Mouse (Mus musculus) mature B cell (primary cell): ENCODE measurements around the gene Lypd6.

ENCODE experiments used
- in situ Hi-C: fragments of 300-500 bp; cut with MboI; formaldehyde crosslinking; loops from 2 replicates; pipeline ENCODE4 v1.14.3; 2019

The Lypd6 gene

GRCm38 (mm10) chr2:50166082-50166481, 99.9 kb downstream of the Lypd6 start:
- in situ Hi-C loops = no loop called here

- in situ Hi-C loops = no loop called here
These were observed 107.7 kb downstream of the Lypd6 start for GRCm38 (mm10) chr2:50173730-50174528.

DNA sequence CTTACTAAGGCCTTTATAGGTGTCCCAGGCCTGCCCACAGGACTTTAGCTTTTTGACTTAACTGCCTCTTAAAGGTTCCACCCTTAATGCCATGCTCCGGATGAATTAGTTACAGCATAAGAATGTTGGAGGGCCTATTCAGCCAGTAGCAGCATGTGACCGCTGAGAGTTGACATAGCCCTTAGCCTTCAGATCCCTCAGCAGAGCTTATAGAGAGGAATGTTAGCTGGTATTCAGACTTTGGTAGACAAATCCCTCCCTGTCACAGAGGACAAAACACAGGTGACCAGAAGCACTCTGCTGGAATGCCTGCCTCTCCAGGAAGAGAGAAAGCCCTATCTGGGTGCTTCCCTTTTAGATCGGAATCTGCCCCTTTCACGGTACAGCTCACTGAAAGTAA, 109.5 kb downstream of the Lypd6 start:
- in situ Hi-C loops = no loop called here

DNA sequence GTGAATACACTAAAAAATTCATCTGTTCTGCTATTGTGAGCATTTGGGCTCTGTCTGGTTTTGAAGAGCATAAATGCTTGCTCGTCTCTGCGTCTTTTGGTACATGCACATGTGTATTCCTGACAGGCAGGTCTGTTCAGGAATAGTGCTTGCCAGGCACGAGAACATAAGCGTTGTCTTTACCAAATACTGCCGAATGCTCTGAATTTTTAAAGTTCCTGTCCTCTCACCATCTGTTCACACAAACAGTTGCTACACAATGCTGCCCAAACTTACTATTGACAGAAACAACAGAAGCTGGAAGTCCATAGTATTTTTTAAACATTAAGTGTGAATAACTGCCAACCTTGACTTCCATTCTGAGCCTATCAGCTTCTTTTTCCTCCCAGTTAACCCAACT, 112.9 kb downstream of the Lypd6 start:
- in situ Hi-C loops = no loop called here

GRCm38 (mm10) chr2:50180423-50180822, 114.2 kb downstream of the Lypd6 start:
- in situ Hi-C loops = no loop called here

- in situ Hi-C loops = no loop called here
These were observed 115.1 kb downstream of the Lypd6 start for GRCm38 (mm10) chr2:50181332-50181731.

- in situ Hi-C loops = no loop called here
These were observed 120.6 kb downstream of the Lypd6 start for GRCm38 (mm10) chr2:50186711-50187405.

DNA sequence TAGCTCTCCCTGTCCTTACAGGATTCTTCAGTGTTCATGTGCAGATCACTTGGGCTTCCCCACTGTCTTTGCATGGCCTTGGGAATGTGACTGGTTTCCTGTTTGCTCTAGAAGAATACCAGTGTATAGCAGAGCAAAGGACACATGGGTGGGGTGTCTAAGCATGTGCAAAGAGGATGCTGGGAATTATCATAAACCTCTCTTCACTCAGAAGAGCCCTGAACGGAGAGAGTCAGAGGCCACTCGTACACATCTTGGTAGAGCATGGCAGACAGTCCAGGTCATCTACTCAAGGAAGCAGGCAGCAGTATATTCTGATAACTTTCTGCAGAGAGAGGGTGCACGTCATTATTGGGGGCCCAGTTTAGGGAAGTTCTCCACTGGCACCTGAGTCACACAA, 122.6 kb downstream of the Lypd6 start:
- in situ Hi-C loops = no loop called here

GRCm38 (mm10) chr2:50196681-50197080, 130.5 kb downstream of the Lypd6 start:
- in situ Hi-C loops = no loop called here

GRCm38 (mm10) chr2:50197801-50198200, 131.6 kb downstream of the Lypd6 start:
- in situ Hi-C loops = no loop called here

DNA sequence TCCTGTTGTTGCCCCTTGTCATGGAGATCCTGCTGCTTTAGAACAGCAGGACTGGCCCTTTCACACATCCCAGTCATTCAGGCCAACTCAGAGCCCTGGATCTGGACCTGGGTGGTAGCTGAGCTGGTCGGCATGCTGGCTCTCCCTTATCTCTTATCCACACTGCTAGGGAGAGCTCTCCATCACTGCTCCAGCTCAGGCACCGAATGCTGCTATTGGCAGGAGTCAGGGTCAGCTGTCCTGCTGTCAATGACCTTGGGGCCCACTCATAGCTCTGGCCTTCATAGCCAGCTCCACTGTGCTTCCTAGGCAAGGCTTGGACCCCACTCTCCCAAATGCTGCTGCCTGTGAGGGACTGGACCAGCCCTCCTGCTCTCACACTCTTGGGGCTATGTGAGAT, 134.3 kb downstream of the Lypd6 start:
- in situ Hi-C loops = no loop called here

DNA sequence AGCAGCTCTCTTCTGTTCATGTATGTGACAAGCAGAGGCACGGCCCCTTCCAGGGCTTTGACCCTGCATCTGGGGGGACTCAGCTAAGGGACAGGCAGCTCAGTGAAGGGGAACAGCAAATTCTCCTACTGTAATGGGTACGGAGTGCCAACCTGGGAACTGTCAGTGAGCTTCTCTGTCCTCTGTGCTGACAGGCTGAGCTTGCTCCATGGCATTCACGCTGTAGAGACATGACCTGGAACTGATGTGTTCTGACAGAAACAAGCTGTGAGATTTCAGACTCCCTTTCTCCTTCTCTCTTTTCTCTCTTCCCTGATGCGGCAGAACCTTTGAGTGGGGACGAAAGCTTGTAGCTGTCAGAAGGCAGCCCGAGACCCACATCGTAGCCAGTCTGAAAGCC, 154.3 kb downstream of the Lypd6 start:
- in situ Hi-C loops = no loop called here

DNA sequence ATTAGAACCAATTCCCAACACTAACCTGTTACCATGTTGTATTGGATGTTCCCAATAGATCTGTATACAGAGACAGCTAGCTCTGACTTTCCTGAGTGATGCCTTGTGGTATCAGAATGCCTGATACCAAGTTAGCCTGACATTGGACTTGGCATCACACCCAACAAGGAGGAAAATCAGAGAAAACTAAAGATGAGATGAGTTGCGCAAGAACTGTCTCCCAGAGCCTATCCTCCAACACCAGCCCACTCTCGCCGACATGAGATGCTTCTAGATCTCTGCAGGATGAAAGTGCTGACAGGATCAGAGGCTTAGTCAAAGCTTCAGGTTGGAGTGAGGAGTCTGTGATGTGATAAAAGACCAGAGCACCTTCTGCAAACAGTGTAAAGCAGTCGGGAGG, 158.8 kb downstream of the Lypd6 start:
- in situ Hi-C loops = no loop called here

GRCm38 (mm10) chr2:50233491-50233890, 167.3 kb downstream of the Lypd6 start:
- in situ Hi-C loops = no loop called here
